Mouse (Mus musculus) MEL-GATA-1-ER (cell line): ENCODE results near the gene Meox1.

Experiments used
- DNase-seq: peaks from one replicate; pipeline ENCODE4 v3.0.0-alpha.2; 2012; ENCODE audit warnings: low read depth; ENCODE audit errors: extremely low read depth

The Meox1 gene

DNA sequence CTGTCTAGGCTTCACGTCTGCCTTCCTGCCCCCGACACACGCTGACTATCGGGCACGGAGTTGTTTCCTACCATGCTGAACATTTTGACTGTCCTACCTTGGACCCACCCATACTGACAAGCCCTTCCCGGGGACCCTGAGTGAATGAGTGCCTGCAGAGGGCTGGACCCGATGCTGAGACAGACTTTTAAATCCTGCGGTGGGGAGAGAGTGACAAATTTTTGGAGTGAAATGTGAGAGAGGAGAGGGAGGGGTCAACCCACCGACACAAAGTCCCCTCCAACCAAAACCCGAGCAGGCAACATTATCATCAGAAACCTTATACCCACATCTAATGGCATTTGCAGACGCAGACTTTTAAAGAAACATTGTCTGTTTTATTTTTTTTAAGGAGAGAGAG, at the start of gene Meox1:
Gene Meox1 (minus strand): TSS at position 171 of the 400 bp plus-strand sequence.
- DNase-seq = no peak

DNA sequence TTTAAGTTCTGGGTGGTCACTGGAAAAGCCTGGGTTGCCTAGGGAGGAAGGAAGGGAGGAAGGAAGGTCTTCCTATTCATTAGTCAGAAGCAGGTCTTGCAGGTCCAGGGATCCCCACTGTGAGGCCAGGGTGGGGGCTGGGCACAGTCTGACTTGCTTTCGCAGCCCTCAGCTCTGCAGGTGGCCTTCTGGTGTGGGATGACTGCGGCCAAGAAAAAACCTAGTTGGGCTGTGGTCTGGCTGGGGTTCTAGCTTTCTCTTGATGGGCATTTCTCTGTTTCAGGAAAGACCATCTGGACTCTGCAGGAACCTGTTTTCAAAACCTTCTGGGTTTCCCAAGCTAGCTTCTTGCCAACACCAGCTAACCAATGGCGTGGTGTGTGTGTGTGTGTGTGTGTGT, 48.9 kb upstream of the Meox1 start:
- no peak for DNase-seq

DNA sequence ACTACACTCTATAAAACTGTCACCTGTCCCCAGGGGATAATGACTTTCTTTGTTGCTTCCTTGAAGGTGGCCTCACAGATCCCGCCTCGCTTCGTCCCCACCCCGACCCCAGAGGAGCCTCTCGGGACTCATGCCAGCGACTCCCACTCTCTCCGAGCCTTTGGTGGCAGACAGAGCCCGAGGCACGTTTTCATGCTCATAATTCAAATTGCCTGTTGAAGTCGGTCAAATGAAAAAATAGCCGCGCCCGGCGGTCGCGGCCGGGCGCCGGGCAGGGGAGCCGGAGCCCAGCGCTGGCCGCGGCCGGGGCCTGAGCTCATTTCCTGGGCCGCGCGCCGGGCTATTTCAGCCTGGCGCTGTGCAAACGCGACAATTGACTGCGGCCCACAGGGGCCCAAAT, 42.9 kb upstream of the Meox1 start:
- DNase-seq = no peak

DNA sequence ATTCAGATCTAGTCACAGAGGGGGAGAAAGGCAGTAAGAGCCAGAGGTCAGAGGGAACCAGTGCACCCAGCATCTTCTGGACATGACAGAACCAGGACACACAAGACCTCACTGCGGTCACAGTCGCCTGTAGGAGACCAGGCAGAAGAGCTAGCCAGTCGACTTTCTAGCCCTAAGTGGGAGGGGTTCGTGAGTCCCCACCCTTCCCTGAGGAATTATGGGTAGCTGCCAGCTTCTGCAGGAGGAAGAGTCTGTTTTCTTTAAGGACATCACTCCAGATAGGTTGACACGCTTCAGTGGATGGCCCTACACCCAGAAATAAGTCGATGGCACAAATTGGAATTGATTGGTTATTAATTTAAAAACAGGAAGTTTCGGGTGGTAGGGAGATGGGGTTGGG, 42.2 kb upstream of the Meox1 start:
- no peak for DNase-seq

DNA sequence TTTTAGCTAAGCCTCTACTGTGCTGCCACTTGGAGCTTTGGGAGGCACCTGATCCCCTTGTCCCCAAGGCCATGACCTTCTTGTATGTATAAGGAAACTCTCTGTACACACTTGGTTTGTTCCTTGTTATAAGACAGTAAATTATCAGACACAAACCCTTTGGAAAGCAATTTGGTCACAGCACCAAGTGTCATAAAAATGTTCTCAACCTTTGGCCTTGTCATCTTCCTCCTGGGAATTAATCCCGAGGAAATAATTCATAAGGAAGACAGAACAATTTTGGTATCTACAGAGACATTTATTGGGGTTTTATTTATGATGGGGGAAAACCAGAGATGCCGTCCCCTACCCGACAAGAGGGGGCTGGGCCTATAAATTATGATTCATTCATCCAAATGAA, 41.6 kb upstream of the Meox1 start:
- DNase-seq = no peak

DNA sequence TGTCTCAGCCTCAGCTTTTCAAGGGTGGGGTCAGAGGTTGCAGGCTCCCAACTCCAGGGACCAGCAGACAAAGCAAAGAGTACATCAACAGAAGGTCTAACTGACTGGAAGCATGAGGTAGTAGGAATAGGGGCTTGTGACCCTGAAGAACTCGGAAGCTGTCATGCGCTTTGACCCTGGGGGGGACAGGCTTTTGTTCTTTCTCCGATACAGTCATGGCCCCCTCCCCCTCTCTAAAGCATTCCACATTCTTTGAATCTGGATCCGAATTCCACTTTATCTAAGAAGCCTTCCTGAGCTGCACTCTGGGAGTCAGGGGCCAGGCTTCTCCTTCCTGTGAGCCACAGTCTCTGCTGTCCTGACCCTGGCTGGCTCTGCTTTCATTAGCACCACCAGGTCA, 37.8 kb upstream of the Meox1 start:
- no peak for DNase-seq

DNA sequence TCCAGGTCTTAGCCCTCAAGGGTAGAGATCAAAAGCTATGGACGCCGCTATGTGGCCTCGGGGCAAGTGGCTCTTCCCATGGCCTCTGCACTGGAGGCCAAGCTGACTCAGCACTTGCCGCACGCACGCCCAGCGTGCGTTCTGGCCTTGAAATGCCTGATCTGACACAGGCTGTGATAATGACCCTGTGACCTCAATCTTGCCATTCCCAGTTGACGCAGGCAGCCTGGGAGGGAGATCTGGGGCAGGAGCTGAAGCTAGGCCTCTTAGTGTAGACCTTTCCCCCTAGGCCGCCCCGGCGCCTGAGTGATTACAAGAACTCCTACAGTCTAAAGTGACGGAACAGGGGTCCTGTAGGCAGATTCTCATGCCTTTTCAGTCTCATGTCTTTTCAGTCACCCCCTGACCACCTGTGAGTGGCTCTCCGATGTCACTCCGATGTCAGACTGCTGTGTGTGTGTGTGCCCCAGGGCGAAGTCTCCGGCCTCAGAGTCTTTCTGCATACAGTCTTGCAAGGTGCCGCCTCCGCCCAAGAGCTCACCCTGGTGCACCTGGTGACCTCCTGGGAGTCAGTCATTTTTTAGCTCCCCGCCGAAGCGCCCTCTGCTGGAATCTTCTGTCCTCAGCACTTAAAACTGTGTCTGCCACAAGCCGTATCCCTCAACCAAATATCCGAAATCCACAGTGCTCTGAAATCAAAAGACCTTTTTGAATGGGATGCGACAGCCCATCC, 34.0 kb upstream of the Meox1 start:
- no peak for DNase-seq

DNA sequence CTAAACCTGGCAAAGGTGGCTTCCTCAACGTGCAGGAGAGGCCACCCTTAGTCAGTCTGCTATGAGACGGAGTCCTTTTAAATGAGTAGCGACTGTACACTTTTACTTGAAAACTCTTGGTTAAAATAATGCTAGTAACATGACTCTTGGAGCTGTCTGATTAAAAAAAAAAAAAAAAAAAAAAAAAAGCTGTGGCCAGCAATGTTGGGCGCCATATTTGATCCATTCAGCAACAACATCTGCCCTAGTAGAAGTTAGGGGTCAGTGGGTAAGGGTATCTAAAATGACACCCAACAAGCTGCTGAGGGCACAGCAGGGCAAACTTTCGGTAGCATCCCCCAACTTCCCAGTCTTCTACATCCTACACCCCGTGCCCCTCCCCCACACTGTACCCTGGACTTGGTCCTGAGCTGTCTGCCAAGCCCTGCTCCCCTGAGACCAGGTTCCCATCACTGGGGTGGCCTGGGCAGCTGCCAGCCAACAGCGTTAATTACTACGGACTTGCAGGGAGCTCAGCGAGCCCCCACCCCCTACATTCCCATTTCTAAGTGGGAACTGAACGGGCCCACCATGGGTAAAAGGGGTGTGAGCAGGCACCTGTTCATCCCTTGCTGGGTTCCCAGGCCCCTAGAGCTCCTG, 32.9 kb upstream of the Meox1 start:
- no peak for DNase-seq

DNA sequence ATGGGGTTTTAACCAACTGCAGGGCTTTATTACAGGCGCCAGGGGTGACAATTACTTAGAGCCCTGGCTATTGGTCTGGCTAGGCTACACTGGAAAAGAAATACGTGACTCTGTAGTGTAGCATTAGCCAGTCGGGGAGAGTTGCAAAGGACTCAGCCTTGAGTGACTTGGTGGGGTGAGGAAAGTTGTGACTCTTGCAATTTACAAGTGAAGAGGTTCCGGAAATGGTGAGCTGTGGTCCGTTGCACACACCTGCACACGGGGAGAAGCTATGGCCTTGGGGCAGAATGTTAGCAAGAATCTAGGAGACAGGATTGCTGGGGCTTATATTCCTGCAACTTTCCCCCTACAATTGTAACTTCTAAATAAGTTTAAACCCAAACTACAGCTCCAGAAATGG, 31.5 kb upstream of the Meox1 start:
- DNase-seq = no peak

DNA sequence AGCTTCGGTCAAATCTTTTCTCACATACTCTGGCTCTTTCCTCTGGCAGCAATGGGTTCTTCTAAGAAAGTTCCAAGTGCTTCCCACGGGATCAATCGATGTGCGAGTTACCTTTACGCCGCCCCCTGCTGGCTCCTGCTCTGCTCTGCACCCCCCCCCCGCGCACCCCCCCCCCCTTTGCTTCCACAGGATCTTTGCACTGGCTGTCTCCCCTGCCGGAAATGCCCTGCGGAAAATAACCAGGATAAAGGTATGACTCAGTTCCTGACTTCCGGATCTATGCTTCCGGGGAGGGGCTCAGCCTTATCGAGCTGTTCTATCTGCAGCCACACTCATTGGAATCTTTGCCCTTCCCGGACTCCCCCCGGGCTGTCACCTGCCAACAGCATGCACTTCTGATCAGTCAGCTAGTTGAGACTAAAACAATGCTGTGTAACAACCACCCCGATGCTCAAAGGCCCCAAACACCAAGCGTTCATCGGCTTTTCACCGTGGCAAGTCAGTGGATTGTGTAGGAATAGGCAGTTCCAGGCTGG, 30.3 kb upstream of the Meox1 start:
- DNase-seq = no peak

DNA sequence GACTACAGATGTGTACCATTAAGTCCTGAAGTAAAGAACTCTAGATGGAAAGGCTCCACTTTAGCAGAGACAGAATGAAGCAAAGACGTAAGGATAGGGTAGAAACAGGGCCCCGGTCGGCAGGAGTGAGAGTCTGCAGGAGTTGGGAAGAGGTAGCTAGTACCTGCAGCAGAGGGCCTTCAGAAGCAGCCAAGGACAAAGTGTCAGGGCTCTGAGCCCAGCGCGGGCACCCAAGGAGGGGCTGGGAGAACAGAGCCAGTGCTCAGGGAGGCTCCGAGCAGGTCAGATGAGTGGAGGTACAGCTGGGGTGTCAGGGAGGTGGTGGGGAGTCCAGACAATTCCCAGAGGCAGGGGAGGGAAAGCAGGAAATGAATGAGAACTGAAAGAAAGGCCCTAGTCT, 29.8 kb upstream of the Meox1 start:
- no peak for DNase-seq

DNA sequence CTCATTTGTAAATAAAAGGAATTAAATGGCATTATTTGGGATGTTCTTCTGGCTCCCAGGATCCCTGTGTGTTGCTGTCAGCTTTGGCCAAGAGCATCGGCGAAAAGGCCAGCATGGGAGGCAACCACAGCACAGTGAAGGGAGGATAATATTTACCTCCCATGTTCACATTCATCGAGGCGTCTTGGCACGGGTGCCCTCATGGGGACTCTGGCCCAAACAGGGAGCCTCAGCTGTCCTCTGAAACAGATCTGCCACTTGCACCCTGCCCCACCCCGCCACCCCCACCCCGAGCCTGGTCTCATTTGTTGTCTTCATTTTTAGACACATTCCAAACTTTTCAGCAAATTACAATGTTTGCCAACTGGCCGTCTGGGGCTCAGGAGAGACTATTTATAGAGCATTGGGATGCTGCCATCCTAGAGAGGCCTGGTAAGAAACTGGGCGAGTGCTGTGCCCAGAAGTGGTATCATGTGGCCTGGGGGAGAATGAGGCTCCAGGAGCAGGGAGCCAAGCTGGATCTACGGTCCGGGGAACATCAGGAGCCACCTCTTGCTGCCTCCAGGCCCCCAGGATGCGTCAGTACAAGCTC, 27.3 kb upstream of the Meox1 start:
- DNase-seq = no peak

DNA sequence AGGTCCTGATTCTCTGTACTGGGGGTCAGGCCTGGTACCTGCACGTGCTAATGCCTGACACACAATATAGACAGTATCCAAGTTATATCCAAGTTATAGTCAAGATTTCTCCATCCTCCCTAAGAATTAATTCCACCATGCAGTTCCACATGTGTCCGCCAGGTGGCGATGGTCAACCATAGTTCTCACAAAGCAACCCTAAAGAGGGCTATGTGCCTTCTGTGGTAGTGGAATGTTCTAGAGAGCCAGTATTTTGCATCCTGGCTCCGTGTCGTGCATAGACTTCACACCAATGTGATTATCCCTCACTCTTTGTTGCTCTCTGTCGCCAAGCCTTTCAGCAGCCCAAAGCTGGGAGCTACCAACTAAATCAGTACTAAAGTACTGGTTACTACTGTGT, 25.5 kb upstream of the Meox1 start:
- peak; percentile 43 for DNase-seq

DNA sequence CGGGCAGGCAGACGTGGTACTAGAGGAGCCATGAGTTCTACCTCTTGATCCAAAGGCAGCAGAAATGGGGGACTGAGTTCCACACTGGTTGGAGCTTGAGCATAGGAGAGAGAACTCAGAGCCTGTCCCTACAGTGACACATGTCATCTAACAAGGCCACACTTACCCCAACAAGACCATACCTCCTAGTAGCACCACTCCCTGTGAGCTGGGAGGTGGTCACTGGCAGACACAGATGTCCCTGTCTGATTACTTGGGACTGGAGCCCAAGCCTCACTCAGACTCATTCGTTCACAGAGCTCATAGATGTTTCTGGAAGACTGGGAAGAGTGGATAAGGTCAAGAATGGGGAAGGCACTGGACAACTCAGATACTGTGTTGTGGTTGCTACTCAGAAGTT, 24.4 kb upstream of the Meox1 start:
- no peak for DNase-seq

DNA sequence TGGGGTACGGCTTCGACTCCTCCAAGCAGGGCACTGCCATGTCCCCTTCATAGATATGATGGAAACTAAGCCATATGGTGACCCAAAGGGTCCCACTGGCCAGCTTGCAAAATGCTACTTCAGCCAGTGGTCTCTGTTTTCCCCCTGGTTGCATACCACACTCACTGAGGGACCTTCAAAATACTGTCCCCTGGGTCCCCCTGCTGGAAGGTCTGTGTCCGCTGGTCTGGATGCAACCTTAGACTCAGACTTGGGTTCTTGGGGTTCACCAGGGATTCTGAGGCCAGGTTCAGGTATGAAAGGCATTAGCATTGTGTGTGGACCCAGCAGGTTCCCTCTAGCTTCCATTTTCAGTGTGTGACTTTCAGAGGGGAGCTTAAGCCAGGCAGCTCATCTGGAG, 22.6 kb upstream of the Meox1 start:
- no peak for DNase-seq

DNA sequence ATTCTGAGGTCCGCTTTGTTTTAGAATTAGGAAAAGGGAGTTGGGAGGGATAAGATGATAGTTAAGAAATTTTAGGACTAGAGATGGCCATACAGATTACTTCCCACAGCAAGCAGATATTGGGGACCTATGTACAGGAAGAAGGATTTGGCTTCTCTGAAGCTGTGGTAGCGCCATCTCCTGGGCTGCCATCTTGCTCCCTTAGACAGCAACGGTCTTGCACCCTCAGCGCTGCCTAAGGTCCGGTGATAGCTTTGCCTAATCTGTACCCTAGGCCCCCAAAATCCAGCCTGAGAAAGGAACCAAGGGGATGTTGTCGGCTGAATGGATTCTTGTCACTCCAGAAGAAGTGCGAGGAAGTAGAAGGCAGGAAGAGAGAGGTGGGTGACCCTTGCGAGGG, 19.4 kb upstream of the Meox1 start:
- no peak for DNase-seq

DNA sequence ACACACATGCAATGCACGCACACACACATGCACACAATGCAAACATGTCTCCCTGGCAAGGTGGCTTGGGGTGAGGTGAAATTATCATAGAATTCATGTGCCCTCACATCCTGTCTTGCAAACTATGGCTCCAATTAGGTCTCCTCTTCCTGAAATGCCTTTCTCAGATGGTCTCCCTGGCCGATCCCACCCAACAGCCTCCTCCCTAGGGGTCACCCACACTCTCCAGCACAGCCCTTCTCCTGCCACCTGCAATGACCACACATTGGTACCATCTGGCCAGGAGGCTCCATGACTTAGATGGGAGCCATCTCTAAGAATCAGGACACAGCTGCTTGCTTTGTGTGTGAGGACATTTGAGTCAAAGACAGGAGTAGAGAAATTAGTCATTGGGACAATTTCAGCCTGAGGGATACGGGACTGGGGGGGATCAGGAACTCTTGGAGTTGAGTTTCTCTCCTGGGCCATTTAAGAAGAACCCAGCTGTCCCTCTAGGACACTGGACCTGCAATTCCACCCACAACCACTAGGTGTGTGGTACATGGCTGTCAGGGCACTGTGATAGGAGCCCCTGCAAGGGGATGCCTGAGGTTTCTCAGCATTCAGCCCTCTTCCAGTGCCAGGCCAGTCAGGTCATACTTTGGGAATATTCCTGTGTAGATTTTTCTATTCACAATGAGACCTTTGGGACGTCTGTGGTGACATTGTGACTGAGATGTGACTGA, 17.8 kb upstream of the Meox1 start:
- no peak for DNase-seq

DNA sequence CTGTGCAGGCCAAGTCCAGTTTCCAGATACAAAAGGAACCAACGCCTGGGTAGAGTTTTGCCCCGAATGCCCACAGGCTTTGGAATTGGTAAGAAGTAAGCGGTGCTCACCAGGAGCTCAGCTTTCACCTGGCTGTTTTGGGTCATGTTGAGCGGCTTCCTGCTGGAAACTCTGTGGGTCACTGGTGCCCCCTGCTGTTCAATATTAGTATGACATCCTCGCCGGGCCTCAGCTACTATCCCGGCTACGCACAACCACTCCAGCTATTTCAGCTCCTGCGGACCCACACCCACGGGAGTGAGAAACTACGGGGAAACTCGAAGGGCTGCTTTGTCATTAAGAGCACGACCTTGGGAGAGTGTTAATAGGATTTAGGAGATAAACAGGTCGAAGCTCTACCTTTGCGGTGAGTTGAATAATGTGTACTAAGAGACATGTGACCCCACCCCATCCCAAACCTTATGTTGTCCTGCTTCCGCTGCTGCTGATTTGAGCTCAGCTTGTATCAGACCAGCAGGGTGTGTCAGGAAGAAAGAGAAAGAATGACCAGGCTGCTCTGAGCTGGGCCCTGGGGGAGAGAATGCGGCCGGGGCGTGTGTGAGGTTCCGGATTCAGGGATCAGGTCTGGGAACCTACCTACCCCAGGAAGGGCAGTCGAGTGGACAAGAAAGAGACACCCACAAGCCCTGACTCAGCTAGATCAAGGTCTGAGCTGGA, 16.2 kb upstream of the Meox1 start:
- peak; percentile 43 for DNase-seq

DNA sequence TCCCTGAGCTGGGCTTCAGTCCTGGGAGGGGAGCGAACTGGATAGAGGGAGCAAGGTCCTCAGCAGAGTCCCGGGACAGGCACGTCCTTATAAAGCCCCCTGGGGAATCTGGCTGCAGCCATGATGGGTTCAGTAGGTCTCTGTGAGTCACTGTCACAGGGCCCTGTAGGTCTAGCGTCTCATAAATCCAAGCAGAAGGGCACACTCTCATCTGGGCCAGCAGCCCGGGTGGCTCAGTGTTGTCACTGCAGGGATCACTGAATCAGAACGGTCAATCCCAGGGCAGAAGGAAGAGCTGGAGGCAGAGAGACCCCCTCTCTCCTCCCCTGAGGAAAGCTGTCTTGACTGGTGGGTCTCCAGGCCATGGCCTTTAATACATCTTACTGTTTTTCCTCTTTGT, 14.6 kb upstream of the Meox1 start:
- no peak for DNase-seq

DNA sequence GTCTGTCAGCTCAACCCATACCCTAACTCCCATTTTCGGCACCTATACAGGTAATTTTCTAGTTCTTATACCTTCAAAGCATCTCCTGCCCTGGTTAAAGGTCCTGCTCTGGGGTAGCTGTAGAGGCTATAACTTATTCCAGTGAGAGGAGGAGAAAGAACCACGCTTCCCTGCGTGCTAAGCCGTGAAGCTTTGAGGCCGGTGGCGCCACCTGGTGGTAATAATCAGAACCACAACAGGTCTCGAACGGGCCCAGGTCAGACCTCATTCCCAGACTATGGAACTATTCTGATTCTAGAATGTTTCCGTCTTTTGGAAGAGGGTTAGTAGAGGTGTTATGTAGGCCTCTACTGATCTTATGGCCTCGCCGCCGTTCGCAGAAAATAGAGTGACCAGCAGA, 10.9 kb upstream of the Meox1 start:
- no peak for DNase-seq

DNA sequence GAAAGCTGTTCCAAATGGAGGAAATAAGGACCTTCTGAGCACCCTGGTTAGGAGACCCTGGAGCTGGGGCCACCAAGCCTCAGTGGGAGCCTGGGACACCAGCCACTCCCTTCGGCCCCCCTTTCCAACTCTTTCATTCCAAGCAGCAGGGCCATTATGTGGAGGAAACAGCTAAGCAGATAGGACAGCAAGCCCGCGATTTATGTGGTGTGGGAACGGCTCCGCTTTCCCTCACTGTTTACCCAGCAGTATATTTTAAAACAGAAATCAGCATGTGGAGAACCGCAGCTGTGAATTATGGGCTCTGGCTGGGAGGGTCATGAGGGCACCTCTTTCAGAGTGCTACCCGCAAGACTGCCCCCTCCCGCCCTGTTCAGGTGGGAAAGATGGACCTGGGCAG, 7.1 kb upstream of the Meox1 start:
- DNase-seq = no peak
